Mouse (Mus musculus) liver (tissue): ENCODE measurements around the gene Skida1.
A peak's percentile ranks its signal among the peaks of the same experiment; 100 is the strongest.

Experiments
- DNase-seq: peaks from one replicate; pipeline ENCODE4 v3.0.0-alpha.2; 2020; ENCODE audit warnings: mixed read lengths

Gene Skida1

GRCm38 (mm10) chr2:18055016-18055928, 6.4 kb upstream of the Skida1 start, which contains the start of gene Mllt10:
Mllt10 (plus strand) TSS chr2:18055237.
- no peak for DNase-seq

GRCm38 (mm10) chr2:18053951-18054530, 5.2 kb upstream of the Skida1 start:
- no peak for DNase-seq

GRCm38 (mm10) chr2:18053243-18053950, 4.5 kb upstream of the Skida1 start:
- no peak for DNase-seq

GRCm38 (mm10) chr2:18052581-18052980, 3.7 kb upstream of the Skida1 start:
- DNase-seq: no peak

GRCm38 (mm10) chr2:18051831-18052170, 3.0 kb upstream of the Skida1 start:
- DNase-seq: no peak

GRCm38 (mm10) chr2:18051026-18051830, 2.4 kb upstream of the Skida1 start:
- no peak for DNase-seq

- DNase-seq: no peak
Observed at GRCm38 (mm10) chr2:18050541-18050985, 1.7 kb upstream of the Skida1 start.

GRCm38 (mm10) chr2:18050018-18050417, 1.2 kb upstream of the Skida1 start:
- DNase-seq: no peak

- no peak for DNase-seq
Observed at GRCm38 (mm10) chr2:18049279-18049821, 499 bp upstream of the Skida1 start.

GRCm38 (mm10) chr2:18047646-18048452, 1.0 kb downstream of the Skida1 start:
- DNase-seq: peak; percentile 76

- DNase-seq: peak; percentile 62
Observed at GRCm38 (mm10) chr2:18046758-18047645, 1.8 kb downstream of the Skida1 start.

GRCm38 (mm10) chr2:18046186-18046585, 2.7 kb downstream of the Skida1 start:
- no peak for DNase-seq

GRCm38 (mm10) chr2:18045781-18046181, 3.1 kb downstream of the Skida1 start:
- no peak for DNase-seq

- DNase-seq: no peak
Observed at GRCm38 (mm10) chr2:18045143-18045780, 3.6 kb downstream of the Skida1 start.

- peak; percentile 50 for DNase-seq
Observed at GRCm38 (mm10) chr2:18041199-18041885, 7.5 kb downstream of the Skida1 start.

GRCm38 (mm10) chr2:18040347-18041160, 8.3 kb downstream of the Skida1 start:
- DNase-seq: peak; percentile 32

GRCm38 (mm10) chr2:18039566-18040290, 9.1 kb downstream of the Skida1 start:
- peak; percentile 25 for DNase-seq
